Mouse (Mus musculus) thymus, adult 2 months (tissue): ENCODE data around the gene Ces2c. TPM values are rescaled to one million over a fixed set of nuclear protein-coding genes. Genes with fewer than 3 reads are reported as not detected.

Source experiments
- DNase-seq: peaks from one replicate; pipeline ENCODE4 v3.0.0; 2021
- H3K27ac ChIP-seq: fragments of 200-500 bp; 2 replicates; pipeline ENCODE4 v1.5.1; 2012; ENCODE audit warnings: low read length, control low read depth; ENCODE audit not compliant: control insufficient read depth, insufficient read depth
- H3K27me3 ChIP-seq: fragments of 200-500 bp; 2 replicates; pipeline ENCODE4 v1.6.1; 2012; ENCODE audit warnings: mild to moderate bottlenecking, low read length, moderate library complexity, mixed read lengths; ENCODE audit not compliant: control insufficient read depth, insufficient read depth
- H3K36me3 ChIP-seq: fragments of 200-500 bp; 2 replicates; pipeline ENCODE4 v1.6.1; 2012; ENCODE audit warnings: mild to moderate bottlenecking, low read length, moderate library complexity; ENCODE audit not compliant: control insufficient read depth, insufficient read depth
- H3K4me1 ChIP-seq: fragments of 200-500 bp; replicated peaks from 2 replicates; pipeline ENCODE4 v1.6.1; 2012; ENCODE audit warnings: low read length; ENCODE audit not compliant: control insufficient read depth, insufficient read depth
- H3K4me3 ChIP-seq: fragments of 200-500 bp; 2 replicates; pipeline ENCODE4 v1.5.1; 2012; ENCODE audit warnings: mild to moderate bottlenecking, low read length, control low read depth, moderate library complexity; ENCODE audit not compliant: control insufficient read depth, insufficient read depth
- CTCF ChIP-seq: fragments of 200-500 bp; IDR thresholded peaks from 2 replicates; pipeline ENCODE4 v1.5.1; 2012; ENCODE audit warnings: mild to moderate bottlenecking, control low read depth, low read length, moderate library complexity, borderline replicate concordance; ENCODE audit not compliant: control insufficient read depth, poor library complexity, insufficient read depth; ENCODE audit errors: extremely low read depth
- POLR2A ChIP-seq: fragments of 200-500 bp; IDR thresholded peaks from 2 replicates; pipeline ENCODE4 v1.6.1; 2012; ENCODE audit warnings: mild to moderate bottlenecking, low read length, control low read depth, moderate library complexity; ENCODE audit not compliant: control insufficient read depth, poor library complexity, insufficient read depth; ENCODE audit errors: extremely low read depth
- WGBS: fragments of 180-500 bp; shearing (Covaris S2); methylation state at CpG from one replicate; pipeline ENCODE4 v1.1.7; 2018; 5-methylcytosine and 5-hydroxymethylcytosine counted together
- polyA plus RNA-seq: library from polyadenylated mRNA; depleted of rRNA; stranded (reverse); fragments of >200 nt; gene quantifications from 2 replicates; pipeline ENCODE4 v1.2.3, GENCODE M21; 2012; rRNA removed

Gene Ces2c
- 3.7 and 4.1 TPM in 2 replicates for polyA plus RNA-seq

- no peaks in the 10 kb centered on the region for H3K4me1 ChIP-seq
- no peaks in the 10 kb centered on the region for H3K36me3 ChIP-seq
- DNase-seq, result no peak
- H3K4me3 ChIP-seq, result no peak within 1 kb of the TSS
- no peak within 1 kb of the TSS for H3K27ac ChIP-seq
- no peaks in the 10 kb centered on the region for H3K27me3 ChIP-seq
- no peak for TF ChIP-seq CTCF
- no peak for TF ChIP-seq POLR2A
- 84% methylated on average over 3 of the region's 3 CpGs for WGBS
Measured at GRCm38 (mm10) chr8:104846831-104847230, at the start of gene Ces2c. Gene Ces2c (plus strand): TSS chr8:104847068.

GRCm38 (mm10) chr8:104799385-104799784 is 47.5 kb upstream of the Ces2c start:
- Histone ChIP-seq H3K27ac (no peak overlapping the region), H3K27me3 (no peaks in the 10 kb centered on the region), H3K4me3 (no peak overlapping the region), H3K4me1 (no peaks in the 10 kb centered on the region), H3K36me3 (no peaks in the 10 kb centered on the region)
- TF ChIP-seq POLR2A (no peak), CTCF (no peak)
- DNase-seq, result no peak
- 73% methylated on average over 1 of the region's 1 CpGs for WGBS

- no peaks in the 10 kb centered on the region for H3K4me1 ChIP-seq
- WGBS, result 70% methylated on average over 2 of the region's 2 CpGs
Measured at GRCm38 (mm10) chr8:104806127-104806526, 40.7 kb upstream of the Ces2c start.

GRCm38 (mm10) chr8:104808542-104809413 is 38.1 kb upstream of the Ces2c start:
- no peak overlapping the region for H3K27ac ChIP-seq
- no peaks in the 10 kb centered on the region for H3K4me1 ChIP-seq
- no peaks in the 10 kb centered on the region for H3K27me3 ChIP-seq
- no peak overlapping the region for H3K4me3 ChIP-seq
- WGBS, result 84% methylated on average over 7 of the region's 7 CpGs
- H3K36me3 ChIP-seq, result no peaks in the 10 kb centered on the region
- no peak for TF ChIP-seq POLR2A
- TF ChIP-seq CTCF, result no peak
- no peak for DNase-seq

More at GRCm38 (mm10) chr8:104806127-104806526, 40.7 kb upstream of the Ces2c start:
- Histone ChIP-seq H3K27ac (no peak overlapping the region), H3K4me3 (no peak overlapping the region), H3K27me3 (no peaks in the 10 kb centered on the region), H3K36me3 (no peaks in the 10 kb centered on the region)
- no peak for DNase-seq
- no peak for TF ChIP-seq POLR2A

- Histone ChIP-seq H3K27ac (no peak overlapping the region), H3K36me3 (no peaks in the 10 kb centered on the region), H3K4me1 (no peaks in the 10 kb centered on the region), H3K27me3 (no peaks in the 10 kb centered on the region), H3K4me3 (no peak overlapping the region)
- TF ChIP-seq CTCF (no peak), POLR2A (no peak)
- DNase-seq, result no peak
- WGBS, result 93% methylated on average over 3 of the region's 3 CpGs
Measured at GRCm38 (mm10) chr8:104809436-104809835, 37.4 kb upstream of the Ces2c start.

- DNase-seq, result no peak
- 36% methylated on average over 1 of the region's 1 CpGs for WGBS
- no peak overlapping the region for H3K27ac ChIP-seq
- no peak overlapping the region for H3K4me3 ChIP-seq
- H3K36me3 ChIP-seq, result no peaks in the 10 kb centered on the region
- H3K4me1 ChIP-seq, result no peaks in the 10 kb centered on the region
- no peaks in the 10 kb centered on the region for H3K27me3 ChIP-seq
- TF ChIP-seq POLR2A (no peak), CTCF (no peak)
Measured at GRCm38 (mm10) chr8:104826912-104827311, 20.0 kb upstream of the Ces2c start.
